Mouse (Mus musculus) left cerebral cortex, postnatal 14 days (tissue): ENCODE data around the gene Gm266. TPM values are rescaled to one million over a fixed set of nuclear protein-coding genes. Genes with fewer than 3 reads are reported as not detected.

ENCODE experiments used
- DNase-seq, 2 experiments: peaks; one replicate each; pipeline ENCODE4 v3.0.0; 2021 to 2022; ENCODE audit warnings: low spot score in 2 of 2, mixed read lengths in 1 of 2
- intact Hi-C: fragments of 180-260 bp; cut with DNase I; formaldehyde crosslinking; loops from one replicate; pipeline ENCODE4 v1.15.1; 2025
- total RNA-seq, 2 experiments: library from RNA; stranded (reverse); gene quantifications; 2 replicates each; pipeline ENCODE4 v1.2.3; 2021

Gene Gm266
- total RNA-seq, 2 experiments from 2014 or later: 4.0 to 6.6 TPM

- intact Hi-C loops: no loop called here
- DNase-seq: no peak
These were observed 19.3 kb downstream of the Gm266 start for GRCm38 (mm10) chr12:111466369-111466768.

GRCm38 (mm10) chr12:111463570-111463969, 22.1 kb downstream of the Gm266 start:
- intact Hi-C loops: no loop called here
- DNase-seq: no peak

DNA sequence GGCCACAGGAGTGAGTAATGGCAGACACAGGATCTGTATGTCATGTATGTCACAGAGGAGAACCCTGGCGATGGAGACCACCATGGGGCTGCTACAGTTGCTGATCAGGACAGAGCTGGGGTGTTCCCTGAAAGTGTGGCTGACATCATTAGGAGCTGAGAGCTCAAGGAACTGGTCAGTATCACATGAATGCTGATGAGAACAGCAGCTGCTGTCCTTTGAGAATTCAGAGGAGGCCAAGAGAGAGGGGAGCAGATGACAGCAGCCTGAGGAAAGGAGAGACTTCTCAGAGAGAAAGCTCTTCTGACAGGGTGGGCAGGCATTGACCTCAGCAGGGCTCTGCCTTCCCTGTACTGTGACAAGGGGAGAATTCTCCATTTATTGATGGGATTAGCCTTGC, 27.9 kb downstream of the Gm266 start:
- no peak for DNase-seq
- intact Hi-C loops: no loop called here

DNA sequence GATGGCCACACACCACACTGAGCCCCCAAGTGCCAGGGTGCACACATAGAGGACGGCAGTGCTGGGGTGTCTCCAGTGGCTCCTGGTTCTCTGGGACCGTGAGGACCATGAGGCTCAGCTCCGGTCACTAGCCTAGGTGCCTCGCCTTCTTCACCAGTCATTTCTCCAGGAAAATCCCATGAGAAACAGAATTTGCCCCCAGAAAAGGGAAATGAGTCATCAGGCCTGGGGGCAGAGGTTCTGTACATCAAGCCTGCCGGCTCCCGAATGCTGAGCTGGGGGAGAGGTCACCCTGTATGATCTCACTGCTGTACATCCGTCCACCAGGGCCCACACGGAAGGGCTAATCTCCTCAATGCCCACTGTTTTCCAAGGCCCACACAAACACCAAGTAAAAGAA, 29.8 kb downstream of the Gm266 start:
- intact Hi-C loops: no loop called here
- DNase-seq: no peak

DNA sequence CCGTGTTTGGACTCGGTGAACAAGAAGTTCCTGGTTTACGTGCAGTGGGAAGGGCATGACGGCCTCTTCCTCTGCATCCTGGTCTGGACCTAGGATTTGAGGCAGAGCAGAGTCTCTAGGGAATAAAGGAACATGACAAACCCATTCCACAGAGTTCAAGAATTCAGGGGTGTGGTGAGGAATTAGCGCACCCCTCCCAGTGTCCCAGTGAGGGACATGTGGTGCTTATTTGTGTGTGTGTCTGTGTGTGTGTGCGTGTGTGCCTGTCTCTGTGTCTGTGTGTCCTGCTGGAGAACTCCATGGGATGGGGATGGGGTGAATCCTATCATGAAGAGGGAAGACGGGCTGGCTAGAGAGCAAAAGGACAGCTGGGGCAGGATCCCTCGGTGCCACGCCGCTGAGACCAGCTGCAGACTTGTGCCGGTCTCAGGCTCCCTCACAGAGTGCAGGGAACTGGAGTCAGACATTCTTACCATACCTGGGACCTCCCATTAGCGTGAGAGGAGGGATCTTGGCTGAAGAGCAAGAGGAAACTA, 30.2 kb downstream of the Gm266 start:
- no peak for DNase-seq
- intact Hi-C loops: no loop called here

- no peak for DNase-seq
These were observed 30.9 kb downstream of the Gm266 start for GRCm38 (mm10) chr12:111454543-111455280.

GRCm38 (mm10) chr12:111454021-111454420, 31.6 kb downstream of the Gm266 start:
- no peak for DNase-seq
- intact Hi-C loops: no loop called here

More at GRCm38 (mm10) chr12:111454543-111455280, 30.9 kb downstream of the Gm266 start:
- intact Hi-C loops: no loop called here

- no peak for DNase-seq
- intact Hi-C loops: no loop called here
These were observed 34.1 kb downstream of the Gm266 start for GRCm38 (mm10) chr12:111451561-111451960.

GRCm38 (mm10) chr12:111450359-111450758, 35.3 kb downstream of the Gm266 start:
- DNase-seq: no peak
- intact Hi-C loops: no loop called here

- no peak for DNase-seq
- intact Hi-C loops: no loop called here
These were observed 36.5 kb downstream of the Gm266 start for GRCm38 (mm10) chr12:111448931-111449705.

- intact Hi-C loops: no loop called here
- DNase-seq: no peak
These were observed 37.5 kb downstream of the Gm266 start for GRCm38 (mm10) chr12:111447898-111448760.

GRCm38 (mm10) chr12:111447350-111447749, 38.3 kb downstream of the Gm266 start:
- intact Hi-C loops: no loop called here
- DNase-seq: no peak

DNA sequence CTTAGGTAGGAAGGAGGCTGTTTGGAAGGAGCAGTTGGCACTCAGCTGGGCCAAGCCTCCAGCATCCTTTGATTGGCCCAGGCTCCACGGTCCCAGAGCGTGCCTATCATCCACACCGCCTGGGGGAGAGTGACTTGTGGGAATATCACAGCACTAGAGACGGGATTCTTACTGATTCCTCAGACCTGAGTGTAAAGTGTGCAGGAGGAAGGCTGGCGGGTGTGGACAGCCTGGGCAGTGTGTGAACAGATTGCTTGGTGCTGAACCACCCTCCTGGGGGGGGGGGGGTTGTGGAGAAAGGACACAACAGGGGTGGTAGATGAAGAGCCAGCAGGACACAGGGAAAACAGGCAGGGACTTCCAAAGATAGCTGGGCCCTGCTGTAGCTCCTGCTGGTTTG, 38.9 kb downstream of the Gm266 start:
- DNase-seq: no peak
- intact Hi-C loops: no loop called here

- no peak for DNase-seq
- intact Hi-C loops: no loop called here
These were observed 39.6 kb downstream of the Gm266 start for GRCm38 (mm10) chr12:111445890-111446613.

- intact Hi-C loops: no loop called here
- DNase-seq: no peak
These were observed 40.3 kb downstream of the Gm266 start for GRCm38 (mm10) chr12:111445161-111445889.

GRCm38 (mm10) chr12:111443921-111444831, 41.4 kb downstream of the Gm266 start:
- no peak for DNase-seq

More at GRCm38 (mm10) chr12:111443921-111444831, 41.4 kb downstream of the Gm266 start:
- intact Hi-C loops: no loop called here
